Mouse (Mus musculus) brain, embryonic 14.5 days (tissue): ENCODE measurements around the gene Nedd8.

Experiments used
- CTCF ChIP-seq: fragments of 200-500 bp; IDR thresholded peaks from 2 replicates; pipeline ENCODE4 v1.5.1; 2012; ENCODE audit warnings: inconsistent platforms, mild to moderate bottlenecking, moderate library complexity, borderline replicate concordance; ENCODE audit not compliant: insufficient read depth, insufficient read length; ENCODE audit errors: extremely low read depth
- POLR2A ChIP-seq: fragments of 200-500 bp; IDR thresholded peaks from 2 replicates; pipeline ENCODE4 v1.6.1; 2012; ENCODE audit warnings: mild to moderate bottlenecking, inconsistent platforms, borderline replicate concordance; ENCODE audit not compliant: poor library complexity, insufficient read depth, insufficient read length, severe bottlenecking; ENCODE audit errors: extremely low read depth

DNA sequence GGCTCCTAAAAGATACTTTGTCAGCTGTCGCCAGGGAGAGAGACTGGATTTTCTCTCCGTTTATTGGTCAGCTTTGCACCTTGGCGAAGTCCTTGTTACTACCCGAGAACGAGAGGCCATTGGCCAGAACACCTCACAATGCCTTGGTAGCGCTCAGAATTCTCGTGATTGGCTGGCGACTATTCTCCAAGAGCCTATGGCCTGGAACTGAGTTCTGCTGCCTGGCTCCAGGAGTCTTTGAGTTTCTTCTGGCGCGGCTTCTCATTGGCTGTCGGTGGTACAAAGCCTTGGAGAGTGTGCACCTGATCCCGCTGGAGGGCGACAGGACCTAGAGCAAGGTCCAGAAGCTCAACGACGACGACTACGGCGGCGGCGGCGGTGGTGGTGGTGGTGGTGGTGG is 54.1 kb downstream of the Nedd8 start, which contains the start of gene Rec8:
- TF ChIP-seq CTCF (no peak), POLR2A (no peak)
